Mouse (Mus musculus) heart, embryonic 11.5 days (tissue): ENCODE data around the gene Gm11492. TPM values are rescaled to one million over a fixed set of nuclear protein-coding genes. Genes with fewer than 3 reads are reported as not detected.

Experiments
- ATAC-seq: fragments of 200-750 bp; cut with Nextera tagmentation; replicated peaks from 2 replicates; pipeline ENCODE4 v1.8.0; 2017; ENCODE audit warnings: moderate library complexity; ENCODE audit not compliant: insufficient number of reproducible peaks, low FRiP score, low TSS enrichment
- H3K27ac ChIP-seq: fragments of 300-500 bp; sonication (generic); 2 replicates; pipeline ENCODE4 v1.5.1; 2014; ENCODE audit warnings: mild to moderate bottlenecking, low read depth, low read length
- H3K27me3 ChIP-seq: fragments of 300-500 bp; sonication (generic); 2 replicates; pipeline ENCODE4 v1.6.1; 2014; ENCODE audit warnings: mild to moderate bottlenecking, low read length, mixed read lengths; ENCODE audit not compliant: control insufficient read depth, insufficient read depth
- H3K36me3 ChIP-seq: fragments of 300-500 bp; sonication (generic); 2 replicates; pipeline ENCODE4 v1.6.1; 2014; ENCODE audit warnings: mild to moderate bottlenecking, low read length, moderate library complexity, mixed read lengths; ENCODE audit not compliant: control insufficient read depth, insufficient read depth
- H3K4me1 ChIP-seq: fragments of 300-500 bp; sonication (generic); 2 replicates; pipeline ENCODE4 v1.6.1; 2014; ENCODE audit warnings: low read length; ENCODE audit not compliant: control insufficient read depth, insufficient read depth
- H3K4me2 ChIP-seq: fragments of 300-500 bp; sonication (generic); 2 replicates; pipeline ENCODE4 v1.6.1; 2014; ENCODE audit warnings: mild to moderate bottlenecking, moderate library complexity
- H3K4me3 ChIP-seq: fragments of 300-500 bp; sonication (generic); 2 replicates; pipeline ENCODE4 v1.5.1; 2014; ENCODE audit warnings: low read depth, low read length
- H3K9ac ChIP-seq: fragments of 300-500 bp; sonication (generic); 2 replicates; pipeline ENCODE4 v1.6.1; 2014; ENCODE audit warnings: mild to moderate bottlenecking, low read depth, low read length, moderate library complexity
- H3K9me3 ChIP-seq: fragments of 300-500 bp; sonication (generic); replicated peaks from 2 replicates; pipeline ENCODE4 v1.6.1; 2016; ENCODE audit warnings: low read length; ENCODE audit not compliant: control insufficient read depth
- WGBS: fragments of 180-500 bp; shearing (Covaris S2); extraction: QIAGEN DNeasy Blood & Tissue Kit; methylation state at CpG from one replicate; pipeline ENCODE4 v1.1.7; 2014; ENCODE audit not compliant: insufficient replicate concordance; 5-methylcytosine and 5-hydroxymethylcytosine counted together
- polyA plus RNA-seq: library from polyadenylated mRNA; unstranded; fragments of >200 nt; fragmentation: Nextera tagmentation; extraction: Ambion mirVana; gene quantifications from 2 replicates; pipeline ENCODE4 v1.2.1, GENCODE M21; 2014

The Gm11492 gene
- polyA plus RNA-seq, 1 experiment from 2014 or later: not detected

DNA sequence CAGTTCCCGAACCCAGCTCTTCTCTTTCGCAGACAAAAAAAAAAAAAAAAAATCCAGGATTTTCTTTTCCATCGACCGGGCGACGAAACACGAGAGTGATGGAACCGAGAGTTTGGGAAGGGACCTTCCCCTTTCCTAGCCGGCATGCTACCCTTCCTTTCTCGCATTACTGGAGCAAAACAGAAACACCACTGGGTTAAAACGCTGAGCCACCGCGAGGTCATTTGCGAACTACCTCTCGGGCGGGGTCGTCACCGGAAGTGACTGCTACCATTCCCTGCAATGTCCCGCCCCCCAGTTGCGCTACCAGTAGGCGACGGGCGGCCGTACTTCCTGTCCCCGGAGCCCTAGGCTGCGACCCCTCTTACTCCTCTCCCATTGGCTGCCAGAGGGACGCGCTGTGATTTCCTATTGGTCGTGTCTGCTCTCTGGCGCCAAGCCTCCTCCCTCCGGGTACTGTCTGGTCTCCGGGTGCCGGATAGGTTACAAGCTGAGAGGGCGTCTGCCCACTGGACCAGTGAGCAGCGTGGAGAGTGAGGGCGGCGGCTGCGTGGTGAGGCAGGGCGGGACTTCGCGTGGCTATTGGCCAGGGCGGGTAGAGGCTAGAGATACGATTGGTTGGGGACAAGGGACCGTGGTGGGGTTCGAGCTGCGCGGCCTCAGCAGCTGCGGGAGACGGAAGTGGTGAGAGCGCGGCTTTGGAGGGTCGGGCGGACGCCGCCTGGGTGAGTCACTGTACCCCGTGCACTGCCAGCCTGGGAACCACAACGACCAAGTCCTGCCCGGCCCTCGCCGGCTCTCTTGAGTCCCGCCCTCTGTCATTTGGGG, 25.3 kb downstream of the Gm11492 start, which contains the start of gene Mtmr4:
TSS of gene Mtmr4 (plus strand) at position 637 of the 828 bp plus-strand sequence.
- Histone ChIP-seq H3K4me3 (peak within 1 kb of the TSS; percentile 70), H3K27ac (peak within 1 kb of the TSS; percentile 95), H3K4me1 (peaks cover 47% of the 10 kb centered on the region), H3K4me2 (peak within 1 kb of the TSS; percentile 89), H3K27me3 (no peaks in the 10 kb centered on the region), H3K36me3 (peaks cover 4% of the 10 kb centered on the region; the same call in 1 of the 2 replicates), H3K9ac (peak within 1 kb of the TSS; percentile 97), H3K9me3 (no peaks in the 10 kb centered on the region)
- peak; percentile 98 for ATAC-seq
- under 1% methylated on average over 61 of the region's 61 CpGs for WGBS

DNA sequence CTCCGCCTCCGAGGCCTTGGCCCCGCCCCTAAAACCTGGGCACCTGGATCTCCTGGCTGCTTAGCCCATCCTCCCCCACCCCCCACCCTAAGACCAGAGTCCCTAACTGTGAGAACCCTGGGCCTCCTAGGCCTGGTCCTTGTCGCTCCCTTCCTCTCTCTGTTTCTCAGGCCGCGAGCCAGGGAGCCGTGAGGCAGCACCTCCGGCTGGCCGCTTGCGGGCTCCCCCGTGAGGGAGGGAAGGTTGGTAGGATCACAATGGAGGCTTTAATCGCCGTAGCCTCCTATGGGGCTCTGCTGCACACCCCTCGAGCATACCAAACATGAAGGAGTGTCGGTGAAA, 25.9 kb downstream of the Gm11492 start:
- Histone ChIP-seq H3K4me2 (peak overlapping the region; percentile 81), H3K4me1 (peaks cover 47% of the 10 kb centered on the region), H3K9ac (peak overlapping the region; percentile 79), H3K36me3 (peaks cover 5% of the 10 kb centered on the region; the same call in 1 of the 2 replicates), H3K9me3 (no peaks in the 10 kb centered on the region), H3K4me3 (peak overlapping the region; percentile 70), H3K27ac (peak overlapping the region; percentile 94), H3K27me3 (no peaks in the 10 kb centered on the region)
- no peak for ATAC-seq
- WGBS: under 1% methylated on average over 15 of the region's 15 CpGs

DNA sequence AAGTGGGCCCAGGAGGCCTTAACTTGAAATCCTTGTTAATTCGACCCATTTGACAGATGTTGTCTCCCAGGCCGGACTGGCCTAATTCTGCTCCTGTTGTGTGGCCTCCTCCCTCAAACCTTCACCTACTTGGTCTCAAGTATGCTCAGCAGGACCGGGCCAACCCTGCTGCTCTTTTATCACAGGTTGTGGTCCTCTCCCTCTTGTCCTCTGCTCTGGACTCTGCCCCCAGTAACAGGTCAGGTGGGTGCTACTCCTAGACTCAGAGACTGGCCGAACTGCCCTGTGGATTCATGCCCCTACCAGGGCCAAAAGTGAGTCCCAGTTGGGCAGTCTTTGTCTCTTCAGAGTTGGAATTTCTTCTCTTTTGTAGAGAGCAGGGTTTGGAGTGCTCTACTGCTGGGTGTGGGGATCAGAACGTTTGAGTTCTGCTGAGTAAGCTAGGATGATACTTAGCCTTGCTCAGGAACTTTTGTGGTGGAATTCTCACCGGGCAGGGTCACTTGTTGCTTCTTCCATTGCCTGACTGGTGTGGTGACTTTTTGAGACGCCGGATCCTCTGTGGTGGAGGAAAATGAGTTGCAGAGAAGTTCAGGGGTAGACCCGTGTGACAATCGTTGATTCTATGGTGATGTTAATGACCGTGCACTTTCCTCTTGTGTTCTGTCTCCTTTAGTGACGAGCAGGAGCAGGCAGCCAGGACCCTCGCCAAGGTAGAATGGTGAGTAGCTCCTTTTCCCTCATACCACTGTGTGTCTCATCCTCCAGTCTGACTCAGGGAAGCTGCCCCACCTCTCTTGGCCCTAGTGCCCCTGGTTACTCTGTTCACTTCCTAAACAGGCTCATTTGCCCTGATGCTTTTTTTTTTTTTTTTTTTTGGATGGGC, 26.5 kb downstream of the Gm11492 start:
- peak overlapping the region; percentile 81 for H3K4me2 ChIP-seq
- H3K36me3 ChIP-seq: peaks cover 10% of the 10 kb centered on the region; the same call in 1 of the 2 replicates
- H3K9me3 ChIP-seq: no peaks in the 10 kb centered on the region
- no peak for ATAC-seq
- peak overlapping the region; percentile 79 for H3K9ac ChIP-seq
- H3K27me3 ChIP-seq: no peaks in the 10 kb centered on the region
- H3K27ac ChIP-seq: peak overlapping the region; percentile 94
- peaks cover 47% of the 10 kb centered on the region for H3K4me1 ChIP-seq
- peak overlapping the region; percentile 70 for H3K4me3 ChIP-seq
- WGBS: 40% methylated on average over 13 of the region's 13 CpGs

DNA sequence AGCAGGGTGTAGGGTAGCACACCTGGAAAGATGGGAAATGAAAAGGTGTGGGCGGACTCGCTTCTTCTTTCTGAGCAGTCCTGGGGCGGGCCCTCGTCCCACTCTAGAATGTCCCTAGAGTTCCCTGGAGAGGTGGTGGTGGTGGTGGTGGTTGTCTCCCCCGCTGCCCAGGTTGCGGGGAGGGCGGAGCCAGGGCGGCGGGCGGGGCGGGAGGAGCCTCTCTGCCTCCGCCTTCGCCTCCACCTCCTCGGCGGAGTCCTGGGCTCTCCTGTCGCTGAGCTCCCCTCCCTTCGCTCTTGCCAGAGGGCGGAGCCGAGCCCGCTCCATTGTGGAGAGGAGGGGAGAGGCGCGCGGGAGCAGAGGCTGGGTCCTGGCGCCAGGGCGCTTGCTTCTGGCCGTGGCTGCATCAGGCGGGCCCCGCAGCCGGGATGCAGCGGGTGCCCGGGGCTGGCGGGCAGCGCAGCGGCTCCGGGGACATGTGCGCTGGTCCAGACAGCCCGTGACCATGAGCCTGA, 28.9 kb downstream of the Gm11492 start:
- Histone ChIP-seq H3K27ac (peak overlapping the region; percentile 57), H3K36me3 (peaks cover 27% of the 10 kb centered on the region), H3K4me3 (peak overlapping the region; percentile 69), H3K9me3 (no peaks in the 10 kb centered on the region), H3K27me3 (no peaks in the 10 kb centered on the region), H3K4me2 (peak overlapping the region; percentile 99), H3K4me1 (peaks cover 35% of the 10 kb centered on the region), H3K9ac (peak overlapping the region; percentile 86)
- WGBS: under 1% methylated on average over 36 of the region's 37 CpGs
- ATAC-seq: peak; percentile 53

DNA sequence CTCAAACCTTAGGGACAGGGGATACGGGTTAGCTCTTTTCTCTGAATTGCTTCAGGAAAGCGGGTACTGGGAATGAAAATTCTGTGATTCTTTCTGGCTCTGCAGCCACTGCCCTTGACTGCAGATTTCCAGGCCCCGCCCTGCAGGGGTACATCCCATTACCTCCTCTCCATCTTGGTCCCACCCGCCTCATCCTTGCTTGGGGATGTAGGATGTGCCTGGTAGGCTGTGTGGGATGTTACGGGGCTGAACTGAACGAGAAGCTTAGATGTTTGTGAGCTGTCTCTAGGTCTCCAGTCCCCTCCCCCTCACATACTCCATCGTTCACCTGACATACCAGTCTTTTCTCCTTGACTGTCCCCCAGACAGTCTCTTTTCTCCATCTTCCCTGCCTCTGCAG, 29.5 kb downstream of the Gm11492 start:
- Histone ChIP-seq H3K4me1 (peaks cover 31% of the 10 kb centered on the region), H3K9me3 (no peaks in the 10 kb centered on the region), H3K27ac (peak overlapping the region; percentile 57), H3K36me3 (peaks cover 32% of the 10 kb centered on the region), H3K9ac (peak overlapping the region; percentile 86), H3K4me2 (peak overlapping the region; percentile 99), H3K4me3 (peak overlapping the region; percentile 69), H3K27me3 (no peaks in the 10 kb centered on the region)
- ATAC-seq: no peak
- WGBS: 15% methylated on average over 7 of the region's 7 CpGs

DNA sequence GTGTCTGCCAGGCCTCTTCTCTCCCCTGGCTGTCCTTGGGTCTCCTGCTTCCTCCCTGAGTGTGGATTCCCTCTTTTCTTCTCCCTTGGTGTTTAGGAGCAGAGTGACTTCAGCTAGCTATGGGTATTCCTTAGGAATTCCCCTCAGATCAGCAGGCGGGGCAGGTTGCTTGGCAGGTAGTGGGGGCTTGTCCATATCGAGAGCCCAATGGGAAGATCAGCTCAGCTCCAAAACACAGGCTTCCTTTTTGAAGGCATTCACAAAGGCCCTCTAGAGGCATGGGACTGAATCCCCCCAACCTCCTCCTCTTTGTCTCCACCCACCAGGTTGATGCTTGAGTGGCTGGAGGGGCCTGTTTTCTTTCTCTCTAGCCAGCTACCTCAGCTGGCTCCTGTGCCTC, 30.0 kb downstream of the Gm11492 start:
- H3K4me1 ChIP-seq: peaks cover 31% of the 10 kb centered on the region
- ATAC-seq: no peak
- peak overlapping the region; percentile 99 for H3K4me2 ChIP-seq
- no peaks in the 10 kb centered on the region for H3K27me3 ChIP-seq
- 50% methylated on average over 2 of the region's 2 CpGs for WGBS
- H3K27ac ChIP-seq: no peak overlapping the region
- H3K9ac ChIP-seq: peak overlapping the region; percentile 86; the same call in 1 of the 2 replicates
- peak overlapping the region; percentile 69 for H3K4me3 ChIP-seq
- H3K36me3 ChIP-seq: peaks cover 35% of the 10 kb centered on the region
- no peaks in the 10 kb centered on the region for H3K9me3 ChIP-seq

DNA sequence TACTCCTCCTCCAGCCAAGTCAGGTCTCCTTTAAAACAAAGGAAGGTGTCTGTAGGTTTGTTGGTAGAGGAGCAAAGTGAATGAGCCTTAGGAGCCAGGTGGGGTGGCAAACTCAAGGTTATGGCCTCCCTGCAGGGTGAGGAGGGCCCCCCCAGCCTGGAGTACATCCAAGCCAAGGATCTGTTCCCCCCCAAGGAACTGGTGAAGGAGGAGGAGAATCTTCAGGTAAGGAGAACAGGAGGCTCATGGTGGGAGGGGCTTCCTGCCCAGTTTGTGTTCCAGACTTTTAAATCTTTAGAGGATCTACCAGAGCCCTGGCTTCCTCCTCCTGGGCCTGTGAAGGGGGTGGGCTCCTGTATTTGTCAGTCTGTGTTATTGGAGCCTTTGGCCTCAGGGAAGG, 30.6 kb downstream of the Gm11492 start:
- no peak for ATAC-seq
- no peaks in the 10 kb centered on the region for H3K9me3 ChIP-seq
- H3K4me2 ChIP-seq: no peak overlapping the region; the same call in 1 of the 2 replicates
- H3K4me1 ChIP-seq: peaks cover 31% of the 10 kb centered on the region
- no peak overlapping the region for H3K9ac ChIP-seq
- no peaks in the 10 kb centered on the region for H3K27me3 ChIP-seq
- peaks cover 35% of the 10 kb centered on the region for H3K36me3 ChIP-seq
- no peak overlapping the region for H3K27ac ChIP-seq
- H3K4me3 ChIP-seq: no peak overlapping the region

DNA sequence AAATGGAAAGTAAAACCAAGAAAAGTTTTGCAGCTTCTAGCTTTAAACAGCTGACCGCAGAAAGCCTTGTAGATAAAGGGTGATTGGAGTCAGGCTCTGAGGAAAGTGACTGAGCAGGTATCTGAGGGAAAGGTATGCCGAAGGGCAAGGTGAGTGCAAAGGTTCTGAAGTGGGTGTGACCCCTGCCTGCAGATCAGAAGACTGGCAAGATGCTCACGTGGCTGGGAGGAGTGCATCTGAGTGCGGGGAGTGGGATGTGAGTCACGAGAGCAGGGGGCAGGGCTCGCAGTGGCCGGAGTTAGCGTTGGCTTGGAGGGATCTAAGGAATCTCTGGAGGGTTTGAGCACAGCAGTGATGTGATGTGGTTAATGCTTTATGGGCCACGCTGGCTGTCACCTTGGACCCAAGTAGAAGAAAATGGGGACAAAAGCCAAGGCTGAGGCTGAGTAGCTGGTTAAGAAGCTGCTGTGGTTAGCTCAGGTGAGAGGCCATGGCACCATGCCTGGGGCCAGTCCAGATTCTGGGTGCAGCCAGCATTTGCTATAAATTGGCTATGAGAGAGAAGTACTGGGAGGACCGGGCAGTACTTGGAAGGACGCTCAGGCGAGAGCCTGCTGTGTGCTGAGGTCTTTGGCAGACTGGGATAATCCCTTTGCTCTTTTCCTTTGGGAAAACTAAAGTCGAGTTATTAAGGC, 33.1 kb downstream of the Gm11492 start:
- H3K36me3 ChIP-seq: peaks cover 50% of the 10 kb centered on the region
- WGBS: 85% methylated on average over 13 of the region's 13 CpGs
- peaks cover 13% of the 10 kb centered on the region for H3K4me1 ChIP-seq
- H3K9me3 ChIP-seq: no peaks in the 10 kb centered on the region
- H3K4me3 ChIP-seq: no peak overlapping the region
- no peaks in the 10 kb centered on the region for H3K27me3 ChIP-seq
- H3K27ac ChIP-seq: no peak overlapping the region
- ATAC-seq: no peak
- H3K4me2 ChIP-seq: no peak overlapping the region
- no peak overlapping the region; the same call in 1 of the 2 replicates for H3K9ac ChIP-seq
